Mouse (Mus musculus) olfactory bulb, adult 2 months (tissue): ENCODE data around the gene Dync1li1.
"Not testable (repeated sequence)": the region's sequence is repeated elsewhere in the genome, so short reads cannot be mapped to it uniquely, and the experiment has no call there.

Source experiments
- CTCF ChIP-seq: fragments of 200-500 bp; IDR thresholded peaks from 2 replicates; pipeline ENCODE4 v1.5.1; 2012; ENCODE audit warnings: low read depth, mild to moderate bottlenecking, low read length, moderate library complexity; ENCODE audit not compliant: insufficient read depth
- POLR2A ChIP-seq: fragments of 200-500 bp; IDR thresholded peaks from 2 replicates; pipeline ENCODE4 v1.6.1; 2012; ENCODE audit warnings: mild to moderate bottlenecking, low read depth, low read length, moderate library complexity; ENCODE audit not compliant: insufficient read depth

- not testable (repeated sequence) for TF ChIP-seq POLR2A, CTCF
Measured at GRCm38 (mm10) chr9:114695662-114696061, 7.1 kb downstream of the Dync1li1 start.
